Mouse (Mus musculus): Measurements from ENCODE around the gene Rhebl1. TPM values are rescaled to one million over a fixed set of nuclear protein-coding genes. Genes with fewer than 3 reads are reported as not detected.

Rhebl1 gene
- polyA plus RNA-seq (2014; fragmentation: Illumina TruSeq; extraction: RNeasy Lipid Tissue Mini Kit (QIAGEN cat#74804); ENCODE audit: insufficient read depth, low read depth, low replicate concordance) = 6.3 TPM

DNA sequence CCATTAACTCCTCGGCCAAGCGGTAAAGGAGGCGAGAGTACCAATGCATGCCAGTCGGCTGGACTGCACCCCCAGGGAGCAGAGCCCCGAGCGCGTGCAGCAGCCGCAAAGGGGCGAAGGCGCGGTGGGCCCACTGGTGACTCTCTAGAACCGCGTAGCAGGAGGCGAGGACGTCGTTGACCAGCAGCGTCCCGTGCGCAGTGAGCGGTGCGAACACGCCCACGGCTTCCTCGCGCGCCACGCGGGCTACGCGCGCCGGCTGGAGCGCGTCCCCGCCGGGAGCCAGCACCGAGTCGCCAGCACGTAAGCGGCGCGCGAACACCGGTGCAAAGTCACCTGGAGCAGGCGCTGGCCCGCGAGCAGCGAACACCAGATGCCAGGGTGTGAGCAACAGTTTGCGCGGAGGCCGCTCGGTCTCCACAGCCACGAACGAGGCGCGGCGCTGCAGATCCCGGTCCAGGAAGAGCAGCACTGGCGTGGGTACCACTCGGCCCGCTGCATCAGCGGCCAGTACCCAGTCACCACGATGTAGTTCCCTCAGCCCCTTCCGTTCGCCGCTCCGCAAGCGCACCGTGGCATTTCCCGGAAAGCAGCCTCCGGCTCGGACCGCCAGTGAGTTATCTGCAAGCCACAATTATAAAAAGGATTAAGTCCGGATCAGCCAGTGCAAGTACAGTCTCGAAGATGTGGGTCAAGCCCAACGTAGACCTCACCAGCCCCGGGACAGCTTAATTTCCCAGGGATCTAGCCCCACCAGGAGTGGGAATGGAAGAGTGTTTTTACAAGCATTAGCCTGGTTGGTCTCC, at the start of gene Rhebl1:
Gene Rhebl1, minus strand, starts transcription at position 601 of the 806 bp plus-strand sequence.

DNA sequence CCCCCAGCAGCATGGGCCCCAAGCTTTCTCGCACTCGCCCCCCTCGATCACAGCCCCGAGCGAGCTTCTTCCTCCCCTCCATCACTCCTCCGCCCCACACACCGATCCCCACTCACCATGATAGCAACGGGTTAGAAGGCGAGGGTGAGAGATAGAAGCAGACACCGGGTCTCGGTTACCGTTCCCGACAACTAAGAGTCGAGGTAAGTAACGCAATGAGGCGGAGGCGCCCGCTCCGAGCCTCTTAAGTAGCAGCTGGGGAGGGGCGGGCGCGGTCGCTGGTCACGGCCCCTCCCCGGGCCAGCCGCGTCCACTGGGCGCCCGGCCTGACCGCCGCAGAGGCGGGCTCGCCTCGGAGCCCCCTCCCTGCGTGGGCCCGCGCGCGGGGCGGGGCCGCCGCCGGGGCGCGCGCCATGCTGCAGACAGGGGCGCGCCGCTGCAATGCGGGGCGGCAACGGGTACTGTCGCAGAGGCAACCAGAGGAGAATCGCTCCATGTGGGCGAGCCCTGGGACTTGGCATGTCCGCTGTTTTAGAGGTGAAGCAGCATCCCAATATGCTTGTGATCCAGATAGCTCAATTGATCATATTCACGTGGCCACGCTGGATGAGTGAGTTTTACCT, 40.0 kb upstream of the Rhebl1 start, which contains the start of gene Tuba1b:
Gene Tuba1b, minus strand, starts transcription at position 349 of the 623 bp plus-strand sequence.

DNA sequence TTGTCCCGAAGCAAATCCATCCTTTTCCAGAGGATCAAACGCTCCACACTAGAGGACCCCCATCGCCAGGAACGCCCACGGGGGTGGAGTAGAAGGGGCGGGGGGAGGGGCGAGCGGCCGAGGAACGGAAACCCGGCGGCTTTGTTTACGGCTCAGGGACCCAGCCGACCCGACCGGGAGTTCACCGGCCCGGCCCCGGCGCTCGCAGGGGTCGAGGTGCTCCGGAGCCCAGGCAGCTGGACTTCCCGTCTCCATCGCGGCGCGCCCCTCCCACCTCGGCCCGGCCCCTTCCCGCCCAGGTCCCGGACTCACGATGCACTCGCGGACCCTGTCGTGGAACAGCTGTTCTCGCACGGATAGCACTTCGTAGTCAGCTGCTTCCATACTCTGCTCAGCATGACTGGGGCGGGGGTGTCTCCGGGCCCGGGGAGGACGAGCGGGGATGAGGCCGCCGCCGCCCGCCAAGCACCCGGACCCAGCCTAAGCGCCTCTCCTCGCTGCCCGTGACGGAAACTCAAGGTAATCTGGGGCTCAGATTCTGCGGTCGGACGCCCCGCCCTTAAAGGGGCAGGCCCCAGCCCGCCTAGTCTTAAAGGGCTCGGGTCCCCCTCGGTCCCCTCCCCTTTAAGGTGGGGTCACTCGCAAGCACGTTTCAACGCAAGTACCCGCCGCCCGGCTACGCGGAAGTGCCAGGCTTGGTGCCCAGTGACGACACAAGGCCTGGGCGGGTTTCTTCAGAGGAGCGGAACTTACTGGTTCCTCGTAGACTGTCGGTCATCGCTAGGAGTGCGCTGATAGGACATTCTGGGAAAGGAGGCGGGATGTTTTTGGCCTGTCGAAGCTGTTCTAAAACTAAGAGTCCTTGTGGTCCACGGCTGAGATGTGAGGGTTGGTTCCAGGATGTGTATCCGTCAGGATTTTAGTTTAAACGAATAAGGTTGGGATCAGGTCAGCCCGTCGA, 23.5 kb upstream of the Rhebl1 start, which contains the start of gene Lmbr1l:
Gene Lmbr1l, minus strand, starts transcription at position 694 of the 961 bp plus-strand sequence.

DNA sequence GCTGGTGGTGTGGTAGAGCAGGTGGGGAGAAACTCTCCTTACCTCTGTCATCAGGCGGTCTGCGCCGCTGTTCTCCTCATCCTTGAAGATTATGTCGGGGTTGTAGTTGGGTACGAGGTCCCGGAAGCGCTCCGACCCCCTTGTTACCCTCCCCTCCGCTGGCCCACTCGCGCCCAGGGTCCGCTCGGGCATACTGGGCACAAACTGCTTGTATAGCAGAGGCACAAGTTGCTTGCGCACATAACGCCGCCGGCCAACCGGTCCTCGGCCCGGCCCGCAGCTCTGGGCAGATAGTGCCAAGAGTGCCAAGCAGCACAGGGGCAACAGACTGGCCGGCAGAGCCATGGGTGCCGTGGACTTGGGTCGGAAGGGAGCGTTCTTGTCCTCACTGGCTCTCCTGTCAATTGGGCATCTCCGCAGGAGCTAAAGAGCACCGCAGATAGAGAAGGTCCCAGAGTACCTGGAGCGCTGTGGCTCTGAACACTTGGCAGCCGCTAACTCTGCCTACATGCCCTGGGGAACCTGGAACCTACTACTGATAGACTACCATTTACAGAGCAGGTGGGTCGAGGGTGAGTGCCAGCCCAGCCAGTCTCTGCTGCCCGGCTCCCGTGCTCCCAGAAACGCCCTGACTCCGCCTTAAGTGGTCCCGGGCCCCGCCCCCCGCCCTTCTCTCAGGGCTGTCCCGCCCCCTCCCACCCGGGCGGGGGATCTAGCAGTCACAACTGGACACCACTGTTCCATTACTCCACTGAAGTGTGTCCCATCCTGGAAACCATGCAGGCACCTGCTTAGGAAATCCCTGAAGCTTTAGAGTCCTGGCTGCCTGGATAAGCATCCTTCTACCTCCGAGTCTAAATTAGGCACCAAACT, 3.8 kb upstream of the Rhebl1 start, which contains the start of gene Dhh:
Gene Dhh, minus strand, starts transcription at position 613 of the 873 bp plus-strand sequence.

DNA sequence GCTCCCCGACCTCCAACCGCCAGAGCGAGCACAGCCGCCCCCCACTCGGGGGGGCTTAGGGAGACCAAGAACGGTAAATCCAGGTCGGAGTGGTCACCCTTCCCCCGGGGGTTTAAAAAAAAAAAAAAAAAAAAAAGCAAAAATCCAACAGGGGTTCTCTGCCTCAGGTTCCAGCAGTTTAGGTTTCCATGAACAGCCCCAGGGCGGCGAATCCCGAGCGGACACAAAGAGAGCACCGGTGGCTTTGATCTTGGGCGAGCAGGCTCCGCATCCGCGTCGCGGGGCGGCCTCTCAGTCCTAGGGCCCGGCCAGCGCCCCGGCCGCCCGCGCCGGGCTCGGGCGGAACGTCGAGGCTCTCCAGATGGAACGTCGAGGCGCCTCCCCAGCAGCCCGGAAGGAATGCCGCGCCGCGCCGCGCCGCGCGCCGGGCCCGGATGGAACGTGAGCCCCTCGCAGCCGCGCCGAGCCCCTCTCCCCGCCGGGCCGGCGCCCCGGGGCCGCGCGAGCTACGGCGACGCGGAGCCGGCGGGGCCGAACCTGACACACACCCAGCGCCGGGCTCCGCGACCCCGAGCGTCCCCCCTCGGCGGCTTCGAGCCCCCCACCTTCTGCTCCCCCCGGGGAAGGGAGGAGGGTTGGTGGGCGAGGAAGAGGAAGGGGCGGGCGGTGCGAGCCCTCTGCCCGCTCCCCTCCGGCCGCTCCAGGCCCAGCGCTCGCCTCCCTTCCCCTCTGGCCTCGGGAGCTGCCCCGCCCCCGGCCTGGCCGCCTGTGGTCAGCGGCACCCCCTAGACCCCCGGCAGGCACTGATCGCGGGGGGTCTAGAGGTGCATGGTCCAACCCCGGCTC, 23.0 kb downstream of the Rhebl1 start, which contains the start of gene Kmt2d:
Gene Kmt2d, minus strand, starts transcription at position 135 of the 846 bp plus-strand sequence.

DNA sequence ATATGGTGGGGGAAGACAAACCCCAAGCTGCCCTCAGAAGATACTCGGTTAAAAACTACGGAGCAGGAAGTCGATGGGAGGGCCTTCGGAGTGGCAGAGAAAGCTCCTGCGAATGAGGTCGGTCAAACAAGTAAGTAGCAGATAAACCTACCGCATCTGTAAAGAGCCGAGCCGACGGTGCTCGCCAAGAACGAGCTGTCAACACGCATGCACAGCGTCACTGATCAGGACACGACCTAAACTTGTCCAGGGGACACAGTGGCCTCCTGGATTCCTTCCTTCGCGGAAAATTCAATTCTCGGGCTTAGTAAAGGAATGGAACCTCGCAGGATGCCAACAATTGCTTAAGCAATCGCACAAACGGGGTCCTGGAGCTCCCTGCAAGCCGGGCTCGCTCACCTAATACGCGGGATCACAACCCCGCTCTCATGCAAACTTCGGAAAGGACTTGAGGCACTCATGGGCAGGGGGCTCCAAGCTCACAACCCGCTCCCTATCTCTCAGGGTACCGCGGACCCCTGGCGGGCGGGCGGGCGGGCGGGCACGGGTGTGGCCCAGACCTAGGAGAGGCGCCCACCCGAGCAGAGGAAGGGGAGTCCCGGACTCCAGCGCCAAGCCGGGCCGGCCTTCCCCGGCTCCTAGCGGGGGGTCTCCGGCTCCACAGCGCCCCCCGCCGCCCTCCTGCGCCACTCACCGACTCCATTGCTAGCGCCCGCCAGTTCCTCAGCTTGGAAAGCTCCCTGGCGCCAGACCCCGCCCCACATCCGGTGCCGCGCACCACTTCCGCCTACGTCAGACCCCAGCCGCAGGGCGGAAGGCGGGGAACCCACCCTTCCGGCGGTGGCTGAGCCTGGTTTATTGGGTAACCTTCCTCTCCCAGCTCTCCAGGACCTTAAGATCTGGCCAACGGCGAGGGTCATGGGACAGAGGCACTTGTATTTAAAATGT, 63.3 kb downstream of the Rhebl1 start, which contains the start of gene Prkag1:
Gene Prkag1, minus strand, starts transcription at position 786 of the 948 bp plus-strand sequence.

Other genes with a start within 250 kb of the Rhebl1 start
- gene Ddx23, start 231.6 kb downstream of the Rhebl1 start, polyA plus RNA-seq (2014; fragmentation: Illumina TruSeq; extraction: RNeasy Lipid Tissue Mini Kit (QIAGEN cat#74804); ENCODE audit: insufficient read depth, low read depth, low replicate concordance) = 30.9 TPM
- gene Rnd1, start 217.1 kb downstream of the Rhebl1 start, polyA plus RNA-seq (2014; fragmentation: Illumina TruSeq; extraction: RNeasy Lipid Tissue Mini Kit (QIAGEN cat#74804); ENCODE audit: insufficient read depth, low read depth, low replicate concordance) = 7.5 TPM
- gene Ccdc65, start 186.3 kb downstream of the Rhebl1 start, polyA plus RNA-seq (2014; fragmentation: Illumina TruSeq; extraction: RNeasy Lipid Tissue Mini Kit (QIAGEN cat#74804); ENCODE audit: insufficient read depth, low read depth, low replicate concordance) = 5.9 TPM
- gene Fkbp11, start 166.3 kb downstream of the Rhebl1 start, polyA plus RNA-seq (2014; fragmentation: Illumina TruSeq; extraction: RNeasy Lipid Tissue Mini Kit (QIAGEN cat#74804); ENCODE audit: insufficient read depth, low read depth, low replicate concordance) = 13.6 TPM
- gene Arf3, start 131.3 kb downstream of the Rhebl1 start, polyA plus RNA-seq (2014; fragmentation: Illumina TruSeq; extraction: RNeasy Lipid Tissue Mini Kit (QIAGEN cat#74804); ENCODE audit: insufficient read depth, low read depth, low replicate concordance) = 49.4 TPM
- 4.1 TPM for gene Wnt10b, start 116.4 kb downstream of the Rhebl1 start, polyA plus RNA-seq (2014; fragmentation: Illumina TruSeq; extraction: RNeasy Lipid Tissue Mini Kit (QIAGEN cat#74804); ENCODE audit: insufficient read depth, low read depth, low replicate concordance)
- not detected for gene Wnt1, start 104.7 kb downstream of the Rhebl1 start, polyA plus RNA-seq (2014; fragmentation: Illumina TruSeq; extraction: RNeasy Lipid Tissue Mini Kit (QIAGEN cat#74804); ENCODE audit: insufficient read depth, low read depth, low replicate concordance)
- gene Ddn, start 85.0 kb downstream of the Rhebl1 start, polyA plus RNA-seq (2014; fragmentation: Illumina TruSeq; extraction: RNeasy Lipid Tissue Mini Kit (QIAGEN cat#74804); ENCODE audit: insufficient read depth, low read depth, low replicate concordance) = not detected
- gene Prkag1, start 63.0 kb downstream of the Rhebl1 start, polyA plus RNA-seq (2014; fragmentation: Illumina TruSeq; extraction: RNeasy Lipid Tissue Mini Kit (QIAGEN cat#74804); ENCODE audit: insufficient read depth, low read depth, low replicate concordance) = 69.5 TPM
- 9.1 TPM for gene Kmt2d, start 23.3 kb downstream of the Rhebl1 start, polyA plus RNA-seq (2014; fragmentation: Illumina TruSeq; extraction: RNeasy Lipid Tissue Mini Kit (QIAGEN cat#74804); ENCODE audit: insufficient read depth, low read depth, low replicate concordance)
- 0.99 TPM for gene Dhh, start 4.0 kb upstream of the Rhebl1 start, polyA plus RNA-seq (2014; fragmentation: Illumina TruSeq; extraction: RNeasy Lipid Tissue Mini Kit (QIAGEN cat#74804); ENCODE audit: insufficient read depth, low read depth, low replicate concordance)
- 16.5 TPM for gene Lmbr1l, start 23.7 kb upstream of the Rhebl1 start, polyA plus RNA-seq (2014; fragmentation: Illumina TruSeq; extraction: RNeasy Lipid Tissue Mini Kit (QIAGEN cat#74804); ENCODE audit: insufficient read depth, low read depth, low replicate concordance)
- 632 TPM for gene Tuba1b, start 40.0 kb upstream of the Rhebl1 start, polyA plus RNA-seq (2014; fragmentation: Illumina TruSeq; extraction: RNeasy Lipid Tissue Mini Kit (QIAGEN cat#74804); ENCODE audit: insufficient read depth, low read depth, low replicate concordance)
- not detected for gene Gm49450, start 59.0 kb upstream of the Rhebl1 start, polyA plus RNA-seq (2014; fragmentation: Illumina TruSeq; extraction: RNeasy Lipid Tissue Mini Kit (QIAGEN cat#74804); ENCODE audit: insufficient read depth, low read depth, low replicate concordance)
- gene Tuba1a, start 59.2 kb upstream of the Rhebl1 start, polyA plus RNA-seq (2014; fragmentation: Illumina TruSeq; extraction: RNeasy Lipid Tissue Mini Kit (QIAGEN cat#74804); ENCODE audit: insufficient read depth, low read depth, low replicate concordance) = 607 TPM
- gene Tuba1c, start 135.4 kb upstream of the Rhebl1 start, polyA plus RNA-seq (2014; fragmentation: Illumina TruSeq; extraction: RNeasy Lipid Tissue Mini Kit (QIAGEN cat#74804); ENCODE audit: insufficient read depth, low read depth, low replicate concordance) = 55.1 TPM
- 0.48 TPM for gene Prph, start 160.6 kb upstream of the Rhebl1 start, polyA plus RNA-seq (2014; fragmentation: Illumina TruSeq; extraction: RNeasy Lipid Tissue Mini Kit (QIAGEN cat#74804); ENCODE audit: insufficient read depth, low read depth, low replicate concordance)
- 0.13 TPM for gene Troap, start 180.0 kb upstream of the Rhebl1 start, polyA plus RNA-seq (2014; fragmentation: Illumina TruSeq; extraction: RNeasy Lipid Tissue Mini Kit (QIAGEN cat#74804); ENCODE audit: insufficient read depth, low read depth, low replicate concordance)
- gene C1ql4, start 193.3 kb upstream of the Rhebl1 start, polyA plus RNA-seq (2014; fragmentation: Illumina TruSeq; extraction: RNeasy Lipid Tissue Mini Kit (QIAGEN cat#74804); ENCODE audit: insufficient read depth, low read depth, low replicate concordance) = not detected
- gene Dnajc22, start 198.6 kb upstream of the Rhebl1 start, polyA plus RNA-seq (2014; fragmentation: Illumina TruSeq; extraction: RNeasy Lipid Tissue Mini Kit (QIAGEN cat#74804); ENCODE audit: insufficient read depth, low read depth, low replicate concordance) = 0.24 TPM
- 6.2 TPM for gene Spats2, start 231.4 kb upstream of the Rhebl1 start, polyA plus RNA-seq (2014; fragmentation: Illumina TruSeq; extraction: RNeasy Lipid Tissue Mini Kit (QIAGEN cat#74804); ENCODE audit: insufficient read depth, low read depth, low replicate concordance)

Data from lung, adult 10 weeks (tissue).